Mouse (Mus musculus) spleen, postnatal 14 days (tissue): ENCODE results near the gene Izumo1r.
"Not testable (repeated sequence)": the region's sequence is repeated elsewhere in the genome, so short reads cannot be mapped to it uniquely, and the experiment has no call there.

ENCODE experiments used
- DNase-seq, 2 experiments: peaks; one replicate each; pipeline ENCODE4 v3.0.0; 2021 to 2022; ENCODE audit warnings: low spot score in 2 of 2

The Izumo1r gene

GRCm38 (mm10) chr9:14904741-14905475 lies 1.2 kb upstream of the Izumo1r start:
- no peak for DNase-seq

GRCm38 (mm10) chr9:14903006-14903405 lies 743 bp downstream of the Izumo1r start:
- DNase-seq: no peak

GRCm38 (mm10) chr9:14902416-14902815 lies 1.3 kb downstream of the Izumo1r start:
- no peak for DNase-seq

GRCm38 (mm10) chr9:14901757-14902156 lies 2.0 kb downstream of the Izumo1r start:
- DNase-seq: no peak

- DNase-seq: no peak
These were observed 6.6 kb downstream of the Izumo1r start for GRCm38 (mm10) chr9:14897102-14897501.

- no peak for DNase-seq
These were observed 8.4 kb downstream of the Izumo1r start for GRCm38 (mm10) chr9:14895237-14895835.

- no peak for DNase-seq
These were observed 9.1 kb downstream of the Izumo1r start for GRCm38 (mm10) chr9:14894628-14895027.

GRCm38 (mm10) chr9:14893388-14893787 lies 10.4 kb downstream of the Izumo1r start:
- no peak for DNase-seq

- DNase-seq: no peak
These were observed 11.9 kb downstream of the Izumo1r start for GRCm38 (mm10) chr9:14891891-14892290.

- DNase-seq: no peak
These were observed 13.1 kb downstream of the Izumo1r start for GRCm38 (mm10) chr9:14890699-14891098.

GRCm38 (mm10) chr9:14888671-14889070 lies 15.1 kb downstream of the Izumo1r start:
- DNase-seq: no peak

- DNase-seq: no peak
These were observed 15.9 kb downstream of the Izumo1r start for GRCm38 (mm10) chr9:14887787-14888382.

GRCm38 (mm10) chr9:14885954-14886353 lies 17.8 kb downstream of the Izumo1r start:
- DNase-seq: no peak

GRCm38 (mm10) chr9:14885151-14885550 lies 18.6 kb downstream of the Izumo1r start:
- DNase-seq: no peak

GRCm38 (mm10) chr9:14884641-14885040 lies 19.1 kb downstream of the Izumo1r start:
- DNase-seq: no peak

- DNase-seq: not testable (repeated sequence)
These were observed 27.2 kb downstream of the Izumo1r start for GRCm38 (mm10) chr9:14876566-14876965.

- no peak for DNase-seq
These were observed 27.8 kb downstream of the Izumo1r start for GRCm38 (mm10) chr9:14875743-14876507.

GRCm38 (mm10) chr9:14872181-14872930 lies 31.4 kb downstream of the Izumo1r start:
- no peak for DNase-seq

GRCm38 (mm10) chr9:14871536-14871935 lies 32.2 kb downstream of the Izumo1r start:
- no peak for DNase-seq

- no peak for DNase-seq
These were observed 32.9 kb downstream of the Izumo1r start for GRCm38 (mm10) chr9:14870802-14871201.

GRCm38 (mm10) chr9:14870377-14870776 lies 33.4 kb downstream of the Izumo1r start:
- DNase-seq: no peak

- no peak for DNase-seq
These were observed 35.4 kb downstream of the Izumo1r start for GRCm38 (mm10) chr9:14868326-14868725.
